Mouse (Mus musculus) midbrain, embryonic 15.5 days (tissue): ENCODE data around the gene Cemip. TPM values are rescaled to one million over a fixed set of nuclear protein-coding genes. Genes with fewer than 3 reads are reported as not detected.

Source experiments
- polyA plus RNA-seq: library from polyadenylated mRNA; unstranded; fragments of >200 nt; fragmentation: Nextera tagmentation; extraction: Ambion mirVana; gene quantifications from 2 replicates; pipeline ENCODE4 v1.2.1, GENCODE M21; 2015

Gene Cemip
- polyA plus RNA-seq, 1 experiment from 2014 or later = 0.50 TPM

Other genes with a start within 250 kb of the Cemip start
- 10.1 and 12.1 TPM in 2 replicates for gene Tlnrd1, start 202.2 kb downstream of the Cemip start, polyA plus RNA-seq
- 64.7 and 67.1 TPM in 2 replicates for gene Mesd, start 202.0 kb downstream of the Cemip start, polyA plus RNA-seq
- 69.9 and 74.4 TPM in 2 replicates for gene Abhd17c, start 65.4 kb upstream of the Cemip start, polyA plus RNA-seq